Mouse (Mus musculus): ENCODE results near the gene Smim22. TPM values are rescaled to one million over a fixed set of nuclear protein-coding genes. Genes with fewer than 3 reads are reported as not detected.
A peak's percentile ranks its signal among the peaks of the same experiment; 100 is the strongest.

Gene Smim22
- polyA plus RNA-seq, 1 experiment from 2014 or later, result 13.5 TPM

DNA sequence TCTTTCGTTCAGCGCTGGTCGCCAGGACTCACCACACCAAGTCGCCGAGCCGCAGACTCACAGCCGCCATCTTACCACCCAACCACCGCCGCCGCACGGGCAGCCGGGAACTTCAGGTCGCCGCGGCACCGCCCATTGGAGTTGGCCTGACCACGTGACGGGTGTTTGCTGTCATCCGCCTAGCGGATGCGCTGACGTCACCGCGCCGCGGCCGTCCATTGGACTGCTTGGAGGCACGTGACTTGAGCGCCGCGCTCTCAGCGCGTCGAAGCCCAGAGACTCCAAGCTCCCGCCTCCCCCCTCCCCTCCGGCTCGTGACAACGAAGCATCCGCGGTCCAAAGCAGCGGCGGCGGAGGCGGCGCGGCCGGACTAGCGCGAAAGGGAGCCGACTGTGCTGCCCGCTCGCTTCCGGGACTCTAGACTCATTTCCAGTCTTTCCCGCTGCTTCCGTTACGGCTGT is 42.7 kb downstream of the Smim22 start, which contains the start of the genes Glyr1 and Ubn1:
Glyr1 (minus strand) TSS at position 90 of the 461 bp plus-strand sequence.
Ubn1 (plus strand) TSS at position 284 of the 461 bp plus-strand sequence.
- H3K4me2 ChIP-seq, result peak within 1 kb of the TSS; percentile 95
- ATAC-seq (ENCODE audit: insufficient read depth), result peak; percentile 99
- H3K4me1 ChIP-seq (ENCODE audit: insufficient read depth), result no peaks in the 10 kb centered on the region; the same call in 1 of the 2 replicates
- TF ChIP-seq CTCF (IDR thresholded peaks at IDR 0.05; ENCODE audit: low read depth), result no peak
- H3K9ac ChIP-seq, result peak within 1 kb of the TSS; percentile 92
- WGBS, result under 1% methylated on average over 54 of the region's 56 CpGs
- peak within 1 kb of the TSS; percentile 98 for H3K27ac ChIP-seq (ENCODE audit: low read depth)
- DNase-seq, result peak; percentile 100
- peaks cover 37% of the 10 kb centered on the region for H3K36me3 ChIP-seq (ENCODE audit: insufficient read depth)
- H3K27me3 ChIP-seq (ENCODE audit: insufficient read depth, low read length), result no peaks in the 10 kb centered on the region
- H3K4me3 ChIP-seq (ENCODE audit: low read depth, low read length), result peak within 1 kb of the TSS; percentile 97
- H3K9me3 ChIP-seq (ENCODE audit: low read depth, low read length), result no peaks in the 10 kb centered on the region

DNA sequence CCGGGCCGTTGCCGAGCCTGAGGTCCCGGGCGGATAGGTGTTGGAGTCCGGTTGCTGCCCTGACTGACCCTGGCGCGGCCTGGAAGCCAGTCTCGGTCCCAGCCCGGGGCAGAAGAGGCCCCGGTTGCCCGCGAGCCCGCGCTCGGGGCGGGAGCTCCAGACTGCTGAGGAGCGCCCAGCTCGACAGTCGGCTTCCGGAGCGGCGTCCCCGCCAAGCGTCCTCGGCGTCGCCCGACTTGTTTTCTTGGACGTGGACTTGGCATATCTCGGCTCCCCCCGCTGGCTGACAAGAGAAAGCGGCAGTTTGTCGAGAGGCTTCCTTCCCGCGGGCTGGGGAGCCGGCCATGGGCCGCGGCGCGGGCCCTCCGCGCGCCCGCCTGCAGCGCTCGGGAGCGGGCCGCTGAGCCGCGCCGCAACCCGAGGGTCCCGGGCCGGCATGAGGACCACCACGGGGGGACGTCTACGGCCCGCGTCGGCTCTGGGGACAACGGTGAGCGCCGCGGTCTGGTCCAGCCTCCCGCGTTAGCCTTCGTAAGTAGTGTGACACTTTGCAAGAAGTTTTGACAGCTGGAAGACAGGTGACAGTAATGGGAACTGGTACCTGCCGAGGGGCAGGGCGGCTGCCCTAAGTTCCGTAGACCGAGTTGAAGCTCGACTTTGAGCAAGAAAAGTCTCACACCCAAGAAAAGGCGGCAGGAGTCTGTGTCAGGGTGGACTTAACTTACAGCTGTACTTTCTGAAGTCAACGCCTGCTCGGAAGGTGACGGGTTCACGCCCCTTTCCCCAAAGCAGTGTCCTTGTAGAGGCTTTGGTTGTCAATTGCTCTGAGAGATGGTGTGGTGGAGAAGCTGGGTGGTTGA is 43.4 kb downstream of the Smim22 start:
- no peaks in the 10 kb centered on the region for H3K9me3 ChIP-seq (ENCODE audit: low read depth, low read length)
- peak overlapping the region; percentile 85 for H3K9ac ChIP-seq
- peak overlapping the region; percentile 95 for H3K4me2 ChIP-seq
- H3K36me3 ChIP-seq (ENCODE audit: insufficient read depth), result peaks cover 37% of the 10 kb centered on the region
- ATAC-seq (ENCODE audit: insufficient read depth) (peak; percentile 78), DNase-seq (peak; percentile 86)
- no peaks in the 10 kb centered on the region for H3K27me3 ChIP-seq (ENCODE audit: insufficient read depth, low read length)
- peak overlapping the region; percentile 97 for H3K4me3 ChIP-seq (ENCODE audit: low read depth, low read length)
- under 1% methylated on average over 68 of the region's 78 CpGs for WGBS
- no peak for TF ChIP-seq CTCF (IDR thresholded peaks at IDR 0.05; ENCODE audit: low read depth)
- H3K4me1 ChIP-seq (ENCODE audit: insufficient read depth), result no peaks in the 10 kb centered on the region; the same call in 1 of the 2 replicates
- H3K27ac ChIP-seq (ENCODE audit: low read depth), result peak overlapping the region; percentile 98

Other genes starting within 250 kb of the Smim22 start
- 85.7 and 89.9 TPM in 2 replicates for gene Cdip1, start 217.0 kb upstream of the Smim22 start, polyA plus RNA-seq (2014; fragmentation: Nextera tagmentation; extraction: Ambion mirVana)
- gene 4930562C15Rik, start 171.9 kb upstream of the Smim22 start, polyA plus RNA-seq (2014; fragmentation: Nextera tagmentation; extraction: Ambion mirVana), result 1.0 and 1.1 TPM in 2 replicates
- gene Ubald1, start 127.0 kb upstream of the Smim22 start, polyA plus RNA-seq (2014; fragmentation: Nextera tagmentation; extraction: Ambion mirVana), result 38.7 and 39.3 TPM in 2 replicates
- 88.0 and 88.8 TPM in 2 replicates for gene Mgrn1, start 121.0 kb upstream of the Smim22 start, polyA plus RNA-seq (2014; fragmentation: Nextera tagmentation; extraction: Ambion mirVana)
- gene Nudt16l1, start 68.5 kb upstream of the Smim22 start, polyA plus RNA-seq (2014; fragmentation: Nextera tagmentation; extraction: Ambion mirVana), result 145 and 154 TPM in 2 replicates
- gene Anks3, start 43.1 kb upstream of the Smim22 start, polyA plus RNA-seq (2014; fragmentation: Nextera tagmentation; extraction: Ambion mirVana), result 49.3 and 53.1 TPM in 2 replicates
- 0.14 and 0.20 TPM in 2 replicates for gene Sept12, start 9.4 kb upstream of the Smim22 start, polyA plus RNA-seq (2014; fragmentation: Nextera tagmentation; extraction: Ambion mirVana)
- 53.5 and 59.9 TPM in 2 replicates for gene Rogdi, start 6.3 kb downstream of the Smim22 start, polyA plus RNA-seq (2014; fragmentation: Nextera tagmentation; extraction: Ambion mirVana)
- 112 and 117 TPM in 2 replicates for gene Glyr1, start 42.6 kb downstream of the Smim22 start, polyA plus RNA-seq (2014; fragmentation: Nextera tagmentation; extraction: Ambion mirVana)
- 27.0 and 27.3 TPM in 2 replicates for gene Ubn1, start 42.8 kb downstream of the Smim22 start, polyA plus RNA-seq (2014; fragmentation: Nextera tagmentation; extraction: Ambion mirVana)
- gene Ppl, start 125.1 kb downstream of the Smim22 start, polyA plus RNA-seq (2014; fragmentation: Nextera tagmentation; extraction: Ambion mirVana), result 3.7 and 4.7 TPM in 2 replicates
- 0.49 and 0.86 TPM in 2 replicates for gene Sec14l5, start 139.8 kb downstream of the Smim22 start, polyA plus RNA-seq (2014; fragmentation: Nextera tagmentation; extraction: Ambion mirVana)
- 20.8 and 23.3 TPM in 2 replicates for gene Nagpa, start 196.7 kb downstream of the Smim22 start, polyA plus RNA-seq (2014; fragmentation: Nextera tagmentation; extraction: Ambion mirVana)
- 3.4 and 4.5 TPM in 2 replicates for gene AU021092, start 215.0 kb downstream of the Smim22 start, polyA plus RNA-seq (2014; fragmentation: Nextera tagmentation; extraction: Ambion mirVana)
- gene Alg1, start 226.3 kb downstream of the Smim22 start, polyA plus RNA-seq (2014; fragmentation: Nextera tagmentation; extraction: Ambion mirVana), result 32.0 and 32.9 TPM in 2 replicates
- gene Eef2kmt, start 248.7 kb downstream of the Smim22 start, polyA plus RNA-seq (2014; fragmentation: Nextera tagmentation; extraction: Ambion mirVana), result 27.2 and 28.4 TPM in 2 replicates